Mouse (Mus musculus) hindbrain, embryonic 15.5 days (tissue): ENCODE measurements at regions not wholly inside any gene's neighbourhood (a gene's known extent, or its start where the extent isn't known, plus 50 kb on each side); places are given as distances from the start of the nearest gene placed in this dataset.

Experiments used
- ATAC-seq: fragments of 200-750 bp; cut with Nextera tagmentation; 2 replicates; pipeline ENCODE4 v1.8.0; 2017; ENCODE audit warnings: low read depth, moderate number of reproducible peaks, moderate TSS enrichment; ENCODE audit not compliant: low FRiP score
- H3K27ac ChIP-seq: fragments of 300-500 bp; sonication (generic); replicated peaks from 2 replicates; pipeline ENCODE4 v1.5.1; 2015; ENCODE audit warnings: mild to moderate bottlenecking, inconsistent platforms
- H3K27me3 ChIP-seq: fragments of 300-500 bp; sonication (generic); 2 replicates; pipeline ENCODE4 v1.6.1; 2015; ENCODE audit warnings: control low read depth, inconsistent platforms
- H3K36me3 ChIP-seq: fragments of 300-500 bp; sonication (generic); 2 replicates; pipeline ENCODE4 v1.6.1; 2015; ENCODE audit warnings: control low read depth, inconsistent platforms
- H3K4me1 ChIP-seq: fragments of 300-500 bp; sonication (generic); replicated peaks from 2 replicates; pipeline ENCODE4 v1.6.1; 2015; ENCODE audit warnings: control low read depth, inconsistent platforms
- H3K4me2 ChIP-seq: fragments of 300-500 bp; sonication (generic); 2 replicates; pipeline ENCODE4 v1.6.1; 2015; ENCODE audit warnings: moderate library complexity, mild to moderate bottlenecking, inconsistent platforms
- H3K4me3 ChIP-seq: fragments of 300-500 bp; sonication (generic); 2 replicates; pipeline ENCODE4 v1.5.1; 2015; ENCODE audit warnings: mild to moderate bottlenecking, inconsistent platforms
- H3K9ac ChIP-seq: fragments of 300-500 bp; sonication (generic); 2 replicates; pipeline ENCODE4 v1.6.1; 2015; ENCODE audit warnings: inconsistent platforms
- H3K9me3 ChIP-seq: fragments of 300-500 bp; sonication (generic); 2 replicates; pipeline ENCODE4 v1.6.1; 2016; ENCODE audit warnings: control low read depth, inconsistent platforms
- WGBS: fragments of 180-500 bp; shearing (Covaris S2); methylation state at CpG from one replicate; pipeline ENCODE4 v1.1.7; 2015; 5-methylcytosine and 5-hydroxymethylcytosine counted together

- H3K27me3 ChIP-seq: no peaks in the 10 kb centered on the region
- no peaks in the 10 kb centered on the region for H3K36me3 ChIP-seq
- WGBS: 57% methylated on average over 6 of the region's 6 CpGs
- H3K4me3 ChIP-seq: no peak overlapping the region
- no peak overlapping the region for H3K27ac ChIP-seq
- H3K9ac ChIP-seq: no peak overlapping the region
- no peak overlapping the region for H3K4me2 ChIP-seq
- H3K4me1 ChIP-seq: peaks cover 10% of the 10 kb centered on the region; the same call in 1 of the 2 replicates
- no peaks in the 10 kb centered on the region for H3K9me3 ChIP-seq
- 0 out of 2 replicates have a peak, but pooled peaks have one; percentile 63 for ATAC-seq
Measured at GRCm38 (mm10) chr7:125250970-125251585, 193.4 kb upstream of the Kdm8 start.

- H3K9me3 ChIP-seq: no peaks in the 10 kb centered on the region
- peaks cover 10% of the 10 kb centered on the region; the same call in 1 of the 2 replicates for H3K4me1 ChIP-seq
- no peak overlapping the region for H3K4me3 ChIP-seq
- no peak overlapping the region for H3K9ac ChIP-seq
- H3K36me3 ChIP-seq: no peaks in the 10 kb centered on the region
- H3K4me2 ChIP-seq: no peak overlapping the region
- no peak overlapping the region for H3K27ac ChIP-seq
- H3K27me3 ChIP-seq: no peaks in the 10 kb centered on the region
- no peak for ATAC-seq
- 18% methylated on average over 4 of the region's 4 CpGs for WGBS
Measured at GRCm38 (mm10) chr7:125254302-125254701, 190.2 kb upstream of the Kdm8 start.

DNA sequence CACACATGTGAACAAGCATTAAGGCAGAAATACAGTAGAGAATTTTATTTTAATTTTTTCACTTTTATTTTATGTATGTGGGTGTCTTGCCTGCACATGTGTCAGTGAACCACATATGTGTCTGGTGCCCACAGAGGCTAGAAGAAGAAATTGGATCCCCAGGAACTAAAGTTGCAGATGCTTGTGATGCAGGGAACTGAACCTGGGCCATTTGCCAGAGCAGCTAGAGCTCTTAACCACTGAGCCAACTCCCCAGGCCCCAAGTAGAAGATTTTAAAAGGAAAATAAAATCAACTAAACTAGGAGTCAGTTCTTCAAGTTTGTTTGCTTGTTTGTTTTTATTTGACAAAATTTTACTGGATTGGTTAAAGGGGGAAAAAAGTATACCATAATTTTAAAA lies 185.5 kb upstream of the Kdm8 start:
- Histone ChIP-seq H3K4me1 (peaks cover 16% of the 10 kb centered on the region), H3K27me3 (no peaks in the 10 kb centered on the region), H3K9me3 (no peaks in the 10 kb centered on the region), H3K4me3 (no peak overlapping the region), H3K4me2 (no peak overlapping the region), H3K9ac (no peak overlapping the region), H3K27ac (no peak overlapping the region), H3K36me3 (no peaks in the 10 kb centered on the region)
- ATAC-seq: no peak

DNA sequence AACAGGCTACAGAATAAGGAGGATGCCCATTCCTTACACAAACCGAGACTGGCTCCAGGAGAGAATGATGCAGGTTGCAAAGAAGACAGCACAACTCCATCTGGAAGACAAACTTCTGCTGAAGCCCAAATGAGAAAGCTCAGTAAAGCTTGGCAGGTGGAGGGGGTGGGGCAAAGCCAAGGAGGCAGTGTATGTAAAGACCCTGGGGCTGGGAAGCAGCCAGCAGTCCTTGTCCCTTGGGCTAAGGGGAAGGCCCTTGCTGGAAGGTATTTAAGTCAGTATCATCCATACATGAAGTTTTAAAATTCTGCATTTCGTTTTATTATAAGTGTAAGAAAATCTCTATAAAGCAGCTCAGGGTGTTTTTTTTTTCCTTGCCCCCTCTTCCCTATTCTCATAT lies 182.3 kb upstream of the Kdm8 start:
- Histone ChIP-seq H3K4me3 (no peak overlapping the region), H3K27ac (peak overlapping the region; percentile 56; the same call in 1 of the 2 replicates), H3K9me3 (no peaks in the 10 kb centered on the region; the same call in 1 of the 2 replicates), H3K9ac (no peak overlapping the region), H3K27me3 (no peaks in the 10 kb centered on the region), H3K4me2 (no peak overlapping the region), H3K36me3 (no peaks in the 10 kb centered on the region), H3K4me1 (peaks cover 16% of the 10 kb centered on the region)
- WGBS: 70% methylated on average over 2 of the region's 2 CpGs
- no peak for ATAC-seq

GRCm38 (mm10) chr7:125262672-125263365 lies 181.7 kb upstream of the Kdm8 start:
- Histone ChIP-seq H3K27me3 (no peaks in the 10 kb centered on the region), H3K4me2 (peak overlapping the region; percentile 19; the same call in 1 of the 2 replicates), H3K27ac (peak overlapping the region; percentile 56), H3K4me3 (no peak overlapping the region), H3K9me3 (no peaks in the 10 kb centered on the region; the same call in 1 of the 2 replicates), H3K36me3 (no peaks in the 10 kb centered on the region), H3K4me1 (peaks cover 16% of the 10 kb centered on the region), H3K9ac (no peak overlapping the region)
- WGBS: 17% methylated on average over 12 of the region's 12 CpGs
- ATAC-seq: peak; percentile 92

- Histone ChIP-seq H3K27me3 (no peaks in the 10 kb centered on the region), H3K4me3 (no peak overlapping the region), H3K36me3 (no peaks in the 10 kb centered on the region), H3K9ac (no peak overlapping the region), H3K9me3 (no peaks in the 10 kb centered on the region; the same call in 1 of the 2 replicates), H3K27ac (peak overlapping the region; percentile 13; the same call in 1 of the 2 replicates), H3K4me1 (peaks cover 16% of the 10 kb centered on the region), H3K4me2 (no peak overlapping the region)
- WGBS: 59% methylated on average over 2 of the region's 2 CpGs
- ATAC-seq: no peak
Measured at GRCm38 (mm10) chr7:125263756-125264155, 180.7 kb upstream of the Kdm8 start.

DNA sequence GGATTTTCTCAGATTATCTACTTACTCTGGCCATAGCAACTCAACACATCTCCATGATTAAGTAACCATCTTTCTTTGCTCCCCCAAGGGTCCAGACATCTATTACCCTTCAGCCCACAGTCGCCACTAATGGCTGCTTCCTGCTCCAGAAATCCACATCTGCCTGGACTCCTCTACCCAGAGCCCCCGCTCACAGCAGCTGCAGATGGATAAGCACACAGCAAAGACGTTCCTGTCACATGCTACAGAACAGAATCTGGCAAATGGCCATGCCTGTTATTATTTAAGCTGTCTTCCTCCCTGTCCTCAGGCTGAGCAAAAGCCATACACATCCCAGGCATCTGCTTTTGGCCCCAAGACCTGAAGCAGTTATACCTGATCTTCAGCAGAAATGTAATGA lies 173.8 kb upstream of the Kdm8 start:
- no peak overlapping the region for H3K4me3 ChIP-seq
- no peak for ATAC-seq
- peaks cover 5% of the 10 kb centered on the region; the same call in 1 of the 2 replicates for H3K4me1 ChIP-seq
- H3K36me3 ChIP-seq: no peaks in the 10 kb centered on the region
- no peak overlapping the region for H3K27ac ChIP-seq
- no peaks in the 10 kb centered on the region; the same call in 1 of the 2 replicates for H3K9me3 ChIP-seq
- H3K9ac ChIP-seq: no peak overlapping the region
- H3K4me2 ChIP-seq: no peak overlapping the region
- no peaks in the 10 kb centered on the region for H3K27me3 ChIP-seq
- WGBS: 31% methylated on average over 3 of the region's 3 CpGs

- Histone ChIP-seq H3K9ac (no peak overlapping the region), H3K9me3 (no peaks in the 10 kb centered on the region; the same call in 1 of the 2 replicates), H3K4me3 (no peak overlapping the region), H3K27ac (no peak overlapping the region), H3K36me3 (no peaks in the 10 kb centered on the region), H3K27me3 (no peaks in the 10 kb centered on the region), H3K4me2 (no peak overlapping the region), H3K4me1 (peaks cover 5% of the 10 kb centered on the region; the same call in 1 of the 2 replicates)
- no peak for ATAC-seq
- WGBS: 70% methylated on average over 4 of the region's 4 CpGs
Measured at GRCm38 (mm10) chr7:125271356-125271755, 173.1 kb upstream of the Kdm8 start.

DNA sequence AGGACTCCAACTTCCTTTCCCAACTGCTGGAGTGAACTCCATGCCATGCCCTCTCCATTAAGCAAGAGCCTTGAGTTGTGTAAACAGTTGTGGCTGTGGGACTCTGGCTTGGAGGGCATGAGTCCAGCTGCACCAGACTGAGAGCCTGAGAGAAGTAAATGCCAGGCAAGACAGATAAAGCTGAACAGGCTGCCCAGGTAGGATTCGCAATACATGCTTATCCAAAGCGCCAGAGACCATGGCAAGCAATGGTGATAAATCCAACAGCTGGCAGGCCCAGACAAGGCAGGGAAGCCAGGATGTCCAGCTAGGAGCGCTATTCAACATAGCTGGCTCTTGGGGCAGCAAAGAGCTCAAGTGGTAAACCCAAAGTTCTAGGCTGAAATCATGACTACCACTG lies 163.1 kb upstream of the Kdm8 start:
- Histone ChIP-seq H3K9ac (no peak overlapping the region), H3K27me3 (no peaks in the 10 kb centered on the region), H3K27ac (no peak overlapping the region), H3K4me1 (no peaks in the 10 kb centered on the region), H3K9me3 (no peaks in the 10 kb centered on the region), H3K36me3 (no peaks in the 10 kb centered on the region), H3K4me3 (no peak overlapping the region), H3K4me2 (no peak overlapping the region)
- WGBS: 85% methylated on average over 3 of the region's 3 CpGs
- no peak for ATAC-seq

- Histone ChIP-seq H3K27ac (no peak overlapping the region), H3K4me3 (no peak overlapping the region), H3K4me2 (no peak overlapping the region), H3K4me1 (no peaks in the 10 kb centered on the region), H3K27me3 (no peaks in the 10 kb centered on the region), H3K36me3 (no peaks in the 10 kb centered on the region), H3K9me3 (no peaks in the 10 kb centered on the region), H3K9ac (no peak overlapping the region)
- ATAC-seq: no peak
- 78% methylated on average over 2 of the region's 2 CpGs for WGBS
Measured at GRCm38 (mm10) chr7:125295226-125295625, 149.2 kb upstream of the Kdm8 start.

DNA sequence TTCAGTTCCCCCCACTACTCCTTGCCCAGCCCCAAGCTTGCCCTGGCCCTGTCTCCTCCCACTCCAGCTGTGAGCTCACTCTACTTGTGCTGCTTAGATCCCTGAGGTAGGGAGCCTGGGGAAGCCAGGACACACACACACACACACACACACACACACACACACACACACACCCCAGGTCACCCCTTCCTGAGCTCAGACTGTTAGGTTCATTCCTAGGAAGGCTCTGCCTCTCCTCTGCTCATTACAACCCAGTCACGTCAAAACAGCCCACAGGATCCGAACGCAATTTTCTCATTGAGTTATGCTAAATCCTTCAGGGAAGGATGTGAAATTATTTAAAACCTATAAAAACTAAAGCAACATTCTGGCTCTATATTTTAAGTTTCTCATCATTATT lies 136.0 kb upstream of the Kdm8 start:
- 64% methylated on average over 3 of the region's 3 CpGs for WGBS
- ATAC-seq: no peak
- Histone ChIP-seq H3K27me3 (no peaks in the 10 kb centered on the region), H3K9me3 (no peaks in the 10 kb centered on the region), H3K4me3 (no peak overlapping the region), H3K36me3 (no peaks in the 10 kb centered on the region), H3K4me1 (peaks cover 11% of the 10 kb centered on the region; the same call in 1 of the 2 replicates), H3K27ac (no peak overlapping the region), H3K9ac (no peak overlapping the region), H3K4me2 (no peak overlapping the region)

DNA sequence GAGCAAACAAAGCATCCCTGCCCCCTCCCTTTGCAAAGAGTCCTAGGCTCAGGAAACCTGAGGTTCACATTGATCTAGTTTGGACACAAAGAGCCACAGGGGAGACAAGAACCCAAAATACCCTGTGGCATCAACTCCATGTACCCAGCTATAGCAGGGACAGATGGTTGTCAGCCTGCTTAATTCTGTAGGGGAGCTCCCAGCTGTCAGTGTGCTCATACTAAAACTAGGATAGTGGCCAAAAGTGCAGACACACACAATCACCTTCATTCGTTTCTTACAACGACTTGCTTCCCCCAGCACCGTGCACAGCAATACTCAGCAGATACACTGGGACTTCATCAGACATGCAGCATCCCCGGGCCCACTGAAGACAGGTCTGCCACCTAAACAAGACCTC lies 133.5 kb upstream of the Kdm8 start:
- Histone ChIP-seq H3K9ac (no peak overlapping the region), H3K4me3 (no peak overlapping the region), H3K4me1 (peaks cover 11% of the 10 kb centered on the region; the same call in 1 of the 2 replicates), H3K27ac (no peak overlapping the region), H3K4me2 (no peak overlapping the region), H3K36me3 (no peaks in the 10 kb centered on the region), H3K9me3 (no peaks in the 10 kb centered on the region), H3K27me3 (no peaks in the 10 kb centered on the region)
- WGBS: 68% methylated on average over 4 of the region's 4 CpGs
- peak; percentile 42; the same call in 1 of the 2 replicates for ATAC-seq
